Mouse (Mus musculus) small intestine, adult 2 months (tissue): Measurements from ENCODE around the gene Lysmd1.

Source experiments
- CTCF ChIP-seq: fragments of 200-500 bp; IDR thresholded peaks from 2 replicates; pipeline ENCODE4 v1.5.1; 2012; ENCODE audit warnings: low read depth, mild to moderate bottlenecking, control low read depth, inconsistent platforms, low read length, moderate library complexity, mixed read lengths; ENCODE audit not compliant: insufficient replicate concordance, insufficient read length; ENCODE audit errors: extremely low read depth
- POLR2A ChIP-seq: fragments of 200-500 bp; IDR thresholded peaks from 2 replicates; pipeline ENCODE4 v1.6.1; 2012; ENCODE audit warnings: low read depth, mild to moderate bottlenecking, control low read depth, inconsistent platforms, low read length, moderate library complexity

DNA sequence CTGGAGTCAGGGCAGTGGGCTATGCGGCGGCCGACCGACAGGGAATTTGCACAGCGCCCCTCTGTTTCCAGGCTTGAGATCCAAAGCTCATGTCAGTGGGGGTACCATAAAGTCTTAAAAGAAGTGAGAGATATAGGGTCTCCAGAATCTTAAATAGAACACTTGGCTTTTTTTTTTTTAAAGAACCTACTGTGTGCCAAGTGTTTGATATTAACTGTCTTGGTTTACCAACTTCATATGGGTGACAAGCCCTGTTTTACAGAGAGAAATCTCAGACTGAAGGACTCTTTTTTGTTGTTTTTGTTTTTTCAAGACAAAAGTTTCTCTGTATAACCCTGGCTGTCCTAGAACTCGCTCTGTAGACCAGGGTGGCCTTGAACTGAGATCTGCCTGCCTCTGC lies 6.9 kb downstream of the Lysmd1 start:
- TF ChIP-seq POLR2A = no peak
- no peak for TF ChIP-seq CTCF
